Mouse (Mus musculus) ES-Bruce4 (cell line): ENCODE results near the gene Ap1s3. TPM values are rescaled to one million over a fixed set of nuclear protein-coding genes. Genes with fewer than 3 reads are reported as not detected.

Experiments used
- H3K27ac ChIP-seq: 2 replicates; pipeline ENCODE4 v1.5.1; 2012; ENCODE audit warnings: low read length, inconsistent platforms; ENCODE audit not compliant: insufficient read depth
- H3K27me3 ChIP-seq: 2 replicates; pipeline ENCODE4 v1.6.1; 2012; ENCODE audit warnings: mild to moderate bottlenecking, low read length, inconsistent platforms; ENCODE audit not compliant: control insufficient read depth, poor library complexity, insufficient read depth, severe bottlenecking
- H3K36me3 ChIP-seq: 2 replicates; pipeline ENCODE4 v1.6.1; 2012; ENCODE audit warnings: inconsistent platforms, mild to moderate bottlenecking, low read length, moderate library complexity; ENCODE audit not compliant: control insufficient read depth, poor library complexity, insufficient read depth, severe bottlenecking
- H3K4me1 ChIP-seq: one replicate; pipeline ENCODE4 v1.8.1; 2011; ENCODE audit warnings: low read length; ENCODE audit not compliant: control insufficient read depth, insufficient read depth
- H3K4me3 ChIP-seq: 2 replicates; pipeline ENCODE4 v1.5.1; 2011; ENCODE audit warnings: low read depth, mild to moderate bottlenecking, low read length
- H3K9ac ChIP-seq: 2 replicates; pipeline ENCODE4 v1.6.1; 2012; ENCODE audit warnings: low read depth, mild to moderate bottlenecking, inconsistent platforms; ENCODE audit not compliant: poor library complexity, severe bottlenecking
- H3K9me3 ChIP-seq: replicated peaks from 2 replicates; pipeline ENCODE4 v1.6.1; 2012; ENCODE audit warnings: mild to moderate bottlenecking, low read length, inconsistent platforms; ENCODE audit not compliant: control insufficient read depth, poor library complexity, insufficient read depth, severe bottlenecking
- CTCF ChIP-seq: IDR thresholded peaks from one replicate; pipeline ENCODE4 v1.8.1; 2011; ENCODE audit warnings: low read depth, low read length
- EP300 ChIP-seq: IDR thresholded peaks from 2 replicates; pipeline ENCODE4 v1.6.1; 2011; ENCODE audit warnings: low read depth, low read length; ENCODE audit not compliant: insufficient read depth
- POLR2A ChIP-seq: IDR thresholded peaks from one replicate; pipeline ENCODE4 v1.8.1; 2011; ENCODE audit warnings: low read length; ENCODE audit not compliant: insufficient read depth
- polyA plus RNA-seq: library from polyadenylated mRNA; stranded (reverse); fragments of >200 nt; gene quantifications from 2 replicates; pipeline ENCODE4 v1.2.4, GENCODE M21; 2011; ENCODE audit warnings: low read depth; ENCODE audit not compliant: missing spikeins, insufficient read depth, insufficient read length

Ap1s3 gene
- polyA plus RNA-seq, 1 experiment: 26.8 TPM

DNA sequence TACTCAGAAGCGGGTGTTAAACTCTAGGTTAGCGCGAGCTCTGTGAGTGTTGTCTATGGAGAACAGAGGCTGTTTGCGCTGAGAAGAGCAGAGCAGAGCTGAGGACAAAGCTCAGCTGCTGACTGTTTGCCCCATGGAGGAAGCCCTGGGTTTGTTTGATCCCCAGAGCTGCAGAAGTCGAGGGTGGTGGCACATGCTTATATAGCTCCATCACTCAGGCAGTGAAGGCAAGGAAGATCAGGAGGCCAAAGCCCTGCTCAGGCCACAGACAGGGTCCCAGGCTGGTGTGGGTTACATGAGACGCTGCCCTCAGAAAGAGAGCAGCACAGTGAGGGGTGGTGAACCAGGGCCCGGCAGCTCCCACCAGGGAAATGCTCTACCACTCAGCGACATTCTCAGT, 38.4 kb upstream of the Ap1s3 start:
- TF ChIP-seq EP300 (no peak), CTCF (no peak), POLR2A (no peak)
- no peak overlapping the region for H3K4me3 ChIP-seq

GRCm38 (mm10) chr1:79707383-79707782, 35.6 kb upstream of the Ap1s3 start:
- Histone ChIP-seq H3K9me3 (no peaks in the 10 kb centered on the region), H3K9ac (no peak overlapping the region), H3K36me3 (peaks cover 4% of the 10 kb centered on the region; the same call in 1 of the 2 replicates), H3K4me1 (no peaks in the 10 kb centered on the region), H3K4me3 (no peak overlapping the region), H3K27ac (no peak overlapping the region), H3K27me3 (no peaks in the 10 kb centered on the region)
- TF ChIP-seq CTCF: no peak
- no peak for TF ChIP-seq POLR2A
- TF ChIP-seq EP300: no peak

More for the DNA sequence above, 38.4 kb upstream of the Ap1s3 start:
- Histone ChIP-seq H3K36me3 (peaks cover 4% of the 10 kb centered on the region), H3K4me1 (no peaks in the 10 kb centered on the region), H3K9ac (no peak overlapping the region), H3K27me3 (no peaks in the 10 kb centered on the region), H3K27ac (no peak overlapping the region), H3K9me3 (no peaks in the 10 kb centered on the region)

DNA sequence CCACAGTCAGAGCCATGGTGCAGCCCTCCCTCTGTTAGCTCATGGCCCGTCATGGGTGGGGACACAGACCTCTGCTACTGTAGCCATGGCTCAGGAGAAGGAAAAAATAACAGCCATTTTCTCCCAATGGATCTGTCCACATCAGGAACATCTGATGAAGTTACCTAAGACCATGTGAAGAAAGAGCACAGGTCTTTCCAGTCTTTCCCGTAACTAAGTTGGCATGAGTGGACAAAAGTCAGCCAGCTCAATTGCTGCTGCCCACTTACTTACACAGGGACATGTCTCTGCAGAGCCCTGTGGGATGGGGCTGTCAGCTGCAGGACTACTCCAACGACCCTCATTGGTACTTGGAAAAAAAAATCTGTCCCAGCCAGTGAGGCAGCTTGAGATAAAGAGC, 34.9 kb upstream of the Ap1s3 start:
- TF ChIP-seq CTCF (no peak), POLR2A (no peak), EP300 (no peak)
- no peaks in the 10 kb centered on the region for H3K9me3 ChIP-seq

DNA sequence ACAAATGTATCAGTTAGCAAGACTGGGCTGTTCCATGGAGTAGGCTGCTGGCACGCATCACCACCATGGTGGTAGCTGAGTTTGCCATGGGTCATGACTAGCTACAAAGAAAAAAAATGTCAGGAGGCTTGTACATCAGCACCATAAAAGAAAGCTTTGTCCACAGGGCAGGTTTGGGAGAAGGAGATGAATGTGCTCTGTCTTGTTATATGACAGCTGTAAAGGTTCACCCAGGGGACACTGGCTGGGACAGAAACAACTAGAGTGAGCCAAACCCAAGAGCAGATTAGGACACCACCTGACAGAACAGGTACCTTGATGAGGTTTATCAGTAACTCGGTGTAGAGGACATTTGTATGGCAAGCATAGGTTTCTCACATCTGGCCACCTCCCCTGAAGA, 32.9 kb upstream of the Ap1s3 start:
- TF ChIP-seq POLR2A: no peak
- Histone ChIP-seq H3K27ac (no peak overlapping the region), H3K9me3 (no peaks in the 10 kb centered on the region), H3K9ac (no peak overlapping the region), H3K4me1 (no peaks in the 10 kb centered on the region), H3K27me3 (no peaks in the 10 kb centered on the region), H3K4me3 (no peak overlapping the region), H3K36me3 (peaks cover 4% of the 10 kb centered on the region; the same call in 1 of the 2 replicates)

More for the DNA sequence above, 34.9 kb upstream of the Ap1s3 start:
- Histone ChIP-seq H3K27ac (no peak overlapping the region), H3K4me1 (no peaks in the 10 kb centered on the region), H3K4me3 (no peak overlapping the region), H3K27me3 (no peaks in the 10 kb centered on the region), H3K9ac (no peak overlapping the region), H3K36me3 (peaks cover 4% of the 10 kb centered on the region; the same call in 1 of the 2 replicates)

- Histone ChIP-seq H3K9me3 (no peaks in the 10 kb centered on the region), H3K27me3 (no peaks in the 10 kb centered on the region), H3K36me3 (peaks cover 4% of the 10 kb centered on the region; the same call in 1 of the 2 replicates), H3K27ac (no peak overlapping the region), H3K4me3 (no peak overlapping the region), H3K4me1 (no peaks in the 10 kb centered on the region), H3K9ac (no peak overlapping the region)
- no peak for TF ChIP-seq CTCF
- TF ChIP-seq EP300: no peak
- TF ChIP-seq POLR2A: no peak
These were observed 31.7 kb upstream of the Ap1s3 start for GRCm38 (mm10) chr1:79703520-79703919.

DNA sequence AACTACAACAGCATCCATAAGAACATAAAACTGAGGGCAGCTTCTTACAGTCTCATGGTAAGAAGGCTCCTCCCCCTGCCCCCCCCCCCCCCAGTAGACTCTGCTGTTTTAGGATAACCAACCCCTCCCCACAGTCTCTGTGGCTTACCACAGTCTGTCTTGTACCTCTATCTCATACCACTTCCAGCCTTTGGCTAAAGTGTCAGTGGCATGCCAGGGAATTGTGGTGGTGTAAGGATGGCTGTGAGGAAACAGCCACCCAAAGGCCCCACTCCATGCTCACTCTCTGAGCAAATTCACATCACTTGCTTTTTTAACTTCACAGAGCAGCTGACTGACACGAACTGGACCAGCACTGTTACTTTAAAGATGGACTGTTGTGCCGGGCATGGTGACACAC, 26.7 kb upstream of the Ap1s3 start:
- no peaks in the 10 kb centered on the region for H3K27me3 ChIP-seq
- H3K4me1 ChIP-seq: no peaks in the 10 kb centered on the region
- TF ChIP-seq EP300: no peak
- TF ChIP-seq CTCF: no peak
- no peak for TF ChIP-seq POLR2A
- no peaks in the 10 kb centered on the region for H3K36me3 ChIP-seq
- H3K9ac ChIP-seq: no peak overlapping the region
- no peak overlapping the region for H3K4me3 ChIP-seq
- H3K27ac ChIP-seq: no peak overlapping the region
- no peaks in the 10 kb centered on the region for H3K9me3 ChIP-seq

DNA sequence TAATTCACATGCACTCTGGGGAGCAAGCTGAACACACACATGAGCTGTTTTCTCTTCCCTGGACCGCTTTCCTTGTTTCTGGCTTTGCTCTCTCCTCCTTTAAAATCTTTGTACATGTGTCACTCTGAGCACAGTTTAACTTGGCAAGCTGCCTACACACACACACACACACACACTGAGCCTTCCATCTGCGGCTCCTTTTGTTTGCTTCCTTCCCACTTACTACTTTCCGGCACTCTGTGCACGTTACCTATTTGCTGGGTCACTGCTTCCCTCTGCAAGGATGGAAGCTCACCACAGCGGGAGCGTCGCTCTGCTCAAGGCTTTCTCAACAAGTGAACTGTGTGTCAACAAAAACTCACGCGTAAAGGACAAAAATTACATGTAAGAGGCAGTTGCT, 25.6 kb upstream of the Ap1s3 start:
- no peak for TF ChIP-seq POLR2A
- TF ChIP-seq EP300: no peak
- TF ChIP-seq CTCF: no peak
- no peak overlapping the region for H3K9ac ChIP-seq
- H3K4me1 ChIP-seq: no peaks in the 10 kb centered on the region
- no peak overlapping the region for H3K4me3 ChIP-seq
- no peaks in the 10 kb centered on the region for H3K36me3 ChIP-seq
- no peak overlapping the region for H3K27ac ChIP-seq
- H3K27me3 ChIP-seq: no peaks in the 10 kb centered on the region
- no peaks in the 10 kb centered on the region for H3K9me3 ChIP-seq
